Mouse (Mus musculus) cerebellum, postnatal 14 days (tissue): ENCODE data around the gene Krtcap2.

Source experiments
- DNase-seq, 2 experiments: peaks; one replicate each; pipeline ENCODE4 v3.0.0; 2021; ENCODE audit warnings: mixed read lengths in 2 of 2

Gene Krtcap2

DNA sequence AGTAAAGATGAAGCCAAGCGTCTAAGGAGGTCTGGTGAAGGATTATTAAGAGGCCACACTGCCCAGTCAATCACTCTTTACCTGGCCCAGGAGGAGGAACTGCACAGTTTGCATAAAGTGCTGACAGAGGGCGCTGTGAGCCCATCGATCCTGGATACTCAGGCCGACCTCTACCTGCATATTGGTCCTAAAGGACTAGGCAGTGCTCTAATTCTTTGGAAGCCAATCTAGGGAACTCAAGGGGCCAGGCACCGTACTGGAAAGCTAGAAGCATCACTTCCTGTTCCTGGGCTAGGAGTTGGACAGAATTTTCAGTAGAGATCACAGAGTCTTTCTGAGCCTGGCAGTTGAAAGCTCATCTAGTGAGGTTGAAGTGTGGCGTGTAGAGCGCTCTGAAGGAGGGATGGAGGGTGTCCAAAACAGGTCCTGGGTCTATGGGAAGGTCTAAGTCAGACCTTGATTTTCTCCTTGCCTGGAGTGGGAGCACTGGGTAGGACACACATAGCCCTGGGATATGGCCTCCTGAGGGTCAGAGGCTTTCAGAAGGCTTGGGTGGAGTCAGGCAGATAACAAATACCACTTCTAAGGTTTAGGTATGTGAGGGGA, 4.8 kb downstream of the Krtcap2 start:
- peak; percentile 84 to 88 for DNase-seq

- no peak for DNase-seq
Observed at GRCm38 (mm10) chr3:89251365-89251895, 5.7 kb downstream of the Krtcap2 start.

DNA sequence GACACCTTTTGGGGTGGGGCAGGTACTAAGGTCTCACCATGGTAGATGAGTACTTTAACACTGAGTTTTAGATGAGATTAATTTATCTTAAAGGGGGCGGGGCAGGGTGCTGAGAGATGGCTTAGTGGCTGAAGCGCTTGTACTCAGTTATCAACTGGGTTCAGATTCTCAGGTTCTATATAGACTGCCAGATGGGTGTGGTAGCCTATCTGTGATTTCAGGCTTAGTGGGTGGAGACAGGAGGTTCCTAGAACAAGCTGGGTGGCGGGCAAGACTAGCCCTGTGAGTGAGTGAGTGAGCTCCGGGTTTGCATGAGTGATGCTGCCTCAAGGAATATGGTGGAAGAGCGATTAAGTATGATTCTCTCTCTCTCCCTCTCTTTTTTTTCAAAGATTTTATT, 9.2 kb downstream of the Krtcap2 start:
- no peak for DNase-seq

DNA sequence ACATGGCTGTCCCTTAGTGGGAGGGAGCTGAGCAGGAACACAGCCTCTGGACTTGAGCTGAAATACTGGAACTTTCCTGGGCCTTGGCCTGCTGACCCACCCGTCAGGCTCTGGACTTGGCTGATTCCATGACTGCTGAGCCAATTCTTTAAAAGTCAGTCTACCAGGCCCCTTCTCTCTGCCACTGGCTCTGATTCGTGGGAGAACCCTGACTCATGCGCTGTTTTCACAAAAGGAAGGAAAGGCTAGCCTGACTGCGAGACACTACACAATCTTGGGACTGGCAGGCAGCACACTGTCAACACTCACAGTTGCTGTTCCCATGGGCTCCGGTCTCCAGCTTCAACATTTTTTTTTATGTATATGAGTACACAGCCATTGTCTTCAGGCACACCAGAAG, 10.4 kb downstream of the Krtcap2 start:
- no peak for DNase-seq

DNA sequence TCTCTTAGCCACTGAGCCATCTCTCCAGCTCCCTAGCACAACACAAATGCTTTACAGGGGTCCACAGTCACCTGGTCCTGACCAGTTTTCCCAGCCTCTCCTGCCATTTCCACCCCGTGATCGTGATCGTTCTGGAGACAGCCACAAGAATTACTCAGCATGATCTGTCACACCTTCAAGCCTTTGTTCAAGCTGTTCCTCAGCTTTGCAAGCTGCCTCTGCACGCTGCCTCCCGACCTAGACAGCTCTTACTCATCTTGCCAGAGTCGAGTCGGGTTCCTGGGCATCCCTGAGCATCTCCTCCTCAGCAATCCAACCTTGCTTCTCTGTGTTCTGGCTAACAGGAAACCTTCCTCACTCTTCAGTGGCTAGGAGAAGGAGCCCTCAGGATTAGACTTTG, 13.3 kb downstream of the Krtcap2 start, which contains the start of gene Dpm3:
TSS of gene Dpm3 (plus strand) at position 283 of the 400 bp plus-strand sequence.
- DNase-seq, result no peak

- DNase-seq, result no peak
Observed at GRCm38 (mm10) chr3:89260211-89260610, 14.4 kb downstream of the Krtcap2 start.

DNA sequence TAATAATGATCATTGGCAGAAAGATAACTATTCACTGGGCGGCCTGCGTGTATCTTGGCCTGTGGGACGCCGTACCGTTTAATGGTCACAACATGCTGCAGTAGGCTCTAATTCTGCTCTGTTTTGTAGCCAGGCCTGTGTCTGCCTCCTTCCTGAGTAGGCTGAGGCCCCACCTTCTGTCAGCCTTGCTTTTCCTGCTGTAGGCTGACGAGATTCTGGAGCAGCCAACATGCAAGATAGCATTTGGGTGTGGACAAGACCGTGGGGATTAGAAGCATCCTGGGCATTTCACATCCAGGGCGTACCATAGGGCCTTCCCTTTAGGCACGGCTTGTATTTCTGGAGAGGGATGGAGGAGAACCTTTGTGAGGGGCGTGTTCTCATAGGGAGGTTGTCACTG, 16.7 kb downstream of the Krtcap2 start:
- DNase-seq, result no peak

- peak; percentile 84 to 85 for DNase-seq
Observed at GRCm38 (mm10) chr3:89266439-89266893, 20.7 kb downstream of the Krtcap2 start.

DNA sequence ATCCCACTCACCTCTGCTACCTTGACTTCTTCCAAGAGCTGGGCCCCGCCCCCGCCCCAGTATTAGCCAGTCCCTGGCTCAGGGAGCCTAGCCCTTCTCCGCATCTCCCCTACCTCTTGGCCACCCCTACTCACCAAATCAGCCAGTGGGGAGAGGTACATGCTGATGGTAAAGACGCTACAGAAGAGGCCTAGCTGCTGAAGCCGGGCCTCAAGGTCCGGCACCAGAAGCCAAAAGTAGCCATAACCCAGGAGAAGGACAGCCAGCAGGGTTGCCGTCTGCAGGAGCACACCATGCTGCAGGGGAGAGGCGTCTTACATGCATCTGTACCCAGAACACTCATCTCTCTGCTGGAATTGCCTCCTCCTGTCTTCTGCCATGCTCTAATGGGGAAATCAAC, 23.1 kb downstream of the Krtcap2 start:
- DNase-seq, result no peak

DNA sequence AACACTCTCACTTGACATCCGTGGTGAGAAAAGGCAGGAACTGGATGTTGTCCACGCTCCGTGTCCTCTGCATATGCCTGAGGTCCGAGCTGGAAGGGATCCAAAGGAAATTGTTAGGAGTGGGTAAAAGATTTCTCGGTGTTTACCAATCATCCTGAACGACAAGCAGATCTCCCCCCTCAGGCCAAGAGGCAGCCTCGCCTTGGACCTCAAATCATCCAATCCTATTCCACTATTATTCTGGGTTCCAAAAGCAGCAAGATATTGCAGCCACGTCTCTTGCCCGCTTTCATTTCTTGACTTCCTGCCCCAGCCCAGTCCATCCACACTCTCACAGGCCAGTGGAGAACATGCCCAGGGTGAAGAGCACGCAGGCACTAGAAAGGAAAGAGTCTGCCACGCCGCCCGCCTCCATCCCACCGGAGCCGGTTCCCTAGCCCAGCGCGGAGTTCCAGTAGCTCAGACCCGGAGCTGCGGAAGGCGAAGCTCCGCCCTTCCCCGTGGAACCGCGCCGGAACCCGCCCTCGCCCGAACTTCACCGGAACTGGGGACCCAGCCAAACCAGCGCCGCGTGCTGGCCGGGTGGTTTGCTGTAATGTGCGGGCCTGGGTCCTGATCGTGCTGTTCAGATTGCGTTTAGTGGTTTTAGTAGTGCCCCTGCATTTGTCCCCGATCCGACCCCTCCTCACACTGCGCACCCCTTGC, 24.4 kb downstream of the Krtcap2 start, which contains the start of gene Slc50a1:
TSS of gene Slc50a1 (minus strand) at position 520 of the 705 bp plus-strand sequence.
- DNase-seq, result peak; percentile 92 to 93

DNA sequence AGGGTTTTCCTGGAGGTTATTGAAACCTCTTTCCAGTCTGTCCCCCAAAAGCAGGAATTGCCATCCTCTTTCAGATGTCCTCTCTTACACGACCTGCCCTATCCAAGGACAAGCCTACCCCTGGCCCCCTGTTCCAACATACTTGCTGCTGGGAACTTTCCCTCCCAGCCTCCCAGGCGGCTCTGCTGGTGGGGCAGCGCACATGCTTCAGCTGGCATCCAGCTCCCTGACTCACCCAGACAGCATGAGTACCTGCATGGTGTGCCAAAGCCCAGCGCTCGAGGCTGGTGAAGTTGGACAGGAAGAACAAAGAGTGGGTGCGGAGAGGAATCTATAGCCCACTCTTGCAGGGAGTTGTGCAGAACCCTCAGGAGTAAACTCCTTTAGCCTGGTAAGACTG, 25.1 kb downstream of the Krtcap2 start:
- DNase-seq, result peak; percentile 64 to 66

- peak in 1 of 2 experiments; percentile 61 for DNase-seq
Observed at GRCm38 (mm10) chr3:89271760-89272159, 26.0 kb downstream of the Krtcap2 start.

DNA sequence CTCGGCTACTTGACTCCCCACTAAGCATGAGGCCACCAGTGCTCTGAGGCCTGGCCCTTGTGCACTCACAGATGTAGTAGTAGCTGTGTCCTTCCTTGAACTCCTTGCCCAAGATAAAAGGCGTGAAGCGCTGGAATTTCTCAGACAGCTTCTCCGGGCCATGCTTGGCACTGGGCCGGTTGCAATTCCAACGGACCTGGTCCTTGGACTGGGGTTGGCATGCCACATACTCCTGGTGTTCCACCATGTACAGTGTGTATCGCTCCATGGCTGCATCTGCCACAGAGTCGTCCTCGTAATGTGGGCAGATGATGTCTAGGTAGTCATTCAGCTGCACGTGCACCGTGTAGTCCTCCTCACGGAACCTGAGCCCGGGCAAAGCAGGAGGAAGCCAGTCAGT, 30.3 kb downstream of the Krtcap2 start:
- DNase-seq, result no peak

DNA sequence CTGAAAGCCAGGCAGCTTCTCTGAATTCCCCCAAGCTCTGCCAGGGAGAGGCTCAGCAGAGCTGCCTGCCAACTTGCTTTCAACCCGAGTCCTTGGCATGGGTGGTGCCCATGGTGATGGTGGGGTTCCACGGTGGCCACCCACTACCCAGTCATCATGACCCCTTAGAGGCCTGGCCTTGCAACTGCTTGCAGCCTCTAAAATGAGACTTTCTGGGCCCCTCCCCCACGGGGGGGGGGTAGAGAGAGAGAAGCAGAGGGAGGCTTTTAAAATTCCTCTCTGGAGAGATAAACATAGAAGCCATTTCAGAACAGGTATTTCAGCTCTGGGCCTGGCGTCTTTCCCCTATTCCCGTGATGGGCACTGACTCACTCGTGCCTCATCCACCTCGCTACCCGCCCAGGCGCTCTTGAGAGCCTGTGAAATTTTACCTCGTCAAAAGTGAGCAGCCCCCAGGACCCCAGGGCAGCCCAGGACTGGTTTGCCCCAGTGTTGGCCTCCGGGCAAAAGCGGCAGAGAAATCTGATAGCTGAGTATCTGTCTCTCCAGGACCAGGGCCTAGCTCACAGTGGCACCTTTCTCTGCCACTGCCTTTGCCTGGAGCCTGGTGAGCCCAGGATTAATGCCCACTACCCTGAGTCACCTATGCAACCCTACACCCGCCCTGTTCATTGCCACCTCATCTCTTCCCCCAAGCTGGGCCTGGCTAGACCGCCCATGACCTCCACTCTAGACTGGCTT, 31.7 kb downstream of the Krtcap2 start:
- peak; percentile 32 to 40 for DNase-seq

- DNase-seq, result peak in 1 of 2 experiments; percentile 27
Observed at GRCm38 (mm10) chr3:89278107-89278506, 32.3 kb downstream of the Krtcap2 start.

GRCm38 (mm10) chr3:89278643-89279042, 32.9 kb downstream of the Krtcap2 start:
- DNase-seq, result peak in 1 of 2 experiments; percentile 24

- DNase-seq, result peak; percentile 91 to 92
Observed at GRCm38 (mm10) chr3:89279153-89279890, 33.6 kb downstream of the Krtcap2 start.

- DNase-seq, result peak in 1 of 2 experiments; percentile 46
Observed at GRCm38 (mm10) chr3:89280050-89280605, 34.4 kb downstream of the Krtcap2 start.

DNA sequence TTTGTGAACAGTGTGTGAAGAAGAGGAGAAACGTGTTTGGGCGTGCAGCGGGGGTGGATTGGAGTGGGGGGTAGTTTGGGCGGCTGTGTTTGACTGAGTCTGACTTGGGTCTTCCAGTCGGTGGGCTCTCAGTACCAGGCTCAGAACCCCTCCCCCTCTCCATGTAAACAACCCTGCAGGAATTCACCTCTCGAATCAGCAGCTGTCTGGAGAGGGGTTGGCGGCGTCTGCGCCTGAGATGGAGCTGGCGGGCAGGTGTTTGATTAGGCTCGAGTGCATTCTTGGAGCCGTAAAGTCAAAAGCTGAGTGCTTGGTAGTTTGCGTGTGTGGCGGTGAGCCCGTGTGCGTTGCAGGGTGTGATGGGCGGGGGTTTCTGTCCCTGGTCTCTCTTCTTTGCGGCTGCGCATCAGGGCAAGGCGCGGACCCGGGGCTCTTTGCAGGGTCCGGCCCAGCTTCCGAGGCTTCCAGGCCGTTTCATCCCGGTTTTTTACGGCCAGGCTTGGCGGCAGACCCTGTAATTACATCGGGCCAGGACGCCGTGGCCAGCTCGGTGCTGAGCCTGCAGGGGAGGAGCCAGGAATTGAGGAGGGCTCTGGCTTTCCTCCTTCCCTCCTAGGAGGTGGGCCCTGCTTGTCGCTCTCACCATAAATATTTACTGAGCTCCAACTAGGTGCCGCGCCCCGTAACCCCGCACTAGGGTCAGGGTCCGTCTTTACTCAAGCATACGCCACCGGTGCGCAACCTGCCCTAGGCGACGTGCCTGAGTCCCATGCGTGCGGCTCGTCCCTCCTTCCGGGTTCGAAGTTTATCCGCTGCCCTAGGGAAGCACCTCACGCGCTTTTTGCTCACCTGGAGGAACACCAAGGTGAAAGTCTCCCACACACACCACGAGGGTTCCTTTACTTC, 35.1 kb downstream of the Krtcap2 start, which contains the start of gene Efna1:
TSS of gene Efna1 (minus strand) at position 537 of the 906 bp plus-strand sequence.
- peak; percentile 69 to 71 for DNase-seq

DNA sequence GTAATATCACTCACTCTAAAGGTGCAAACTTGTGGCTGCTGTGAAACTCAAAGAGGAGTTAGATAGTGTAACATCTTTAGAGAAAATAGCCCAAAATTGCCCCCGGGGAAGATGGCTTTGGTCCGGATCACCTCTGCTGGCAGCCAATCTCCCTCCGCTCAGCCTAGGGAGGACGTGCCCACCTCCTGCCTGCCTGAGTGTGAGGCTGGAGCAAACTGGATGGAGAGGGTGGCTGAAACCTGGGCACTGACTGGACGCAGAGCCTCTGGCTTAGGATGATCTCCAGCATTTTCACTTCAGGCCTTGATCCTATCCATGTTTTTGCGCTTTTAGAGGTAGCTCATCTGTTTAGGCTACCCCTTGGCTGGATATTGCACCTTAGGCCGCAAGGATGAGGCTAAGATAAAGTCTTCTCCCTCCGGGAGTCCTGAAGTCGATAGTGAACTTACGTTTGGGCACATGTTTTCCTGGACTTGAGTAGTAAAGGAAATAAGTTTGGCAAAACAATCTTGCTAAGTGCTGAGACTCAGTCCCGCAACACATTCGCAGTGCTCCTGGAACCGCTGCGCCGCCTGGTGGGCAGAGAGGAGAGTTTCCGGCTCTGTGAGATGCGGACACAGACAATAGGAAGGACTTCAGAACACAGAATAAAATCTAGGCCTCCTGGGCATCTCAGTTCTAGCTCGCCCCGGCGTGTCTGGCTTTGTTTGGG, 36.0 kb downstream of the Krtcap2 start:
- DNase-seq, result peak; percentile 92 to 93
